Mouse (Mus musculus) testis, postnatal 10 days (tissue): ENCODE measurements around the gene Magee2.
"Not testable (repeated sequence)": the region's sequence is repeated elsewhere in the genome, so short reads cannot be mapped to it uniquely, and the experiment has no call there.

Experiments
- DNase-seq: peaks from one replicate; pipeline ENCODE4 v3.0.0; 2021; ENCODE audit warnings: low spot score

Magee2 gene

DNA sequence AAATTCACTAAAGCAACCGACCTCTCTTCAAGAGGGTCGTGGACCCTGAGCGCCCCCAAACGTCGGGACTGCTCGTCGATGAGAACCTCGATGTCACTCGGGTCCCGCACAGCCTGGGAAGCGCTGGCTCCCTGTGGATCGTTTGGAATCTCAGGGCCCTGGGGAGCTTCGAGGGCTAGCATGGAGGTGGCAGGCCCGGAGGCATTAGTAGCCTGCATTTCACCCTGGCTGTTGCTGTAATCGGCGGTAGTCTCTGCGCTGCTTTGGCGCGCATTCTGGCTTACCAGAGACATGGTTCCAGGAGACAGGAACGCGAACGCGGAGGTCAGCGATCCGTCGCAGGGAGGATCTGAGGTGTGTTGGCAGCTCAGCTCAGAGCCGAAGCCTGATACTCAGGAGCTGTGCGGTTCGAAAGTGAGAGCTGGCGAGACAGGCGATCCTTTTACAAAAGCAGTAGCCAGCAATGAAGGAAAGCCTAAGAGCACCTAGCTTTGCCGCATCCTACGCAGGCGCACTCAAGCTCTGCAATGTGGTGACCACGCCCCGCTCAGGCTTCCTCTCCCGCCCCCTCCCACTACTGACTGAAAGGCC, at the start of gene Magee2:
Magee2 (minus strand) TSS at position 517 of the 591 bp plus-strand sequence.
- DNase-seq = peak; percentile 44

DNA sequence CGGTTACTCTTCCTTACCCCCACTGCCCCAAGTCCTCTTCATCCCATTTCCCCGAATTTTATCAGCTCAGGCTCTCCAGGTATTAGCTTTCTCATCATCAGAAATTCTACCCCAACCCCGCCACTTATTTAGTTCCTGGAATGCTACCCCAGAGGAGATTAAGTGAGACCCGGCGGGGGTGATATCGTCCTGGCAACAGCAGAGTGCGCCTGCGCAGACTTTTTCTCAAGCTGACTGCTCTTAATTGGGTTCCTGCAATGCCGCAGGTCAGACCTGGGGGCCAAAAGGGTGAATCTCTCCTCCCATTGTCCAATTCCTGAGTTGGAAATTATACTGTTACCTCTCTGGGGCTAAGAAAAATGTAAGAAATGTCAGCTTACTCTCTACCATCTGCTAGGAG, 3.5 kb downstream of the Magee2 start:
- no peak for DNase-seq

DNA sequence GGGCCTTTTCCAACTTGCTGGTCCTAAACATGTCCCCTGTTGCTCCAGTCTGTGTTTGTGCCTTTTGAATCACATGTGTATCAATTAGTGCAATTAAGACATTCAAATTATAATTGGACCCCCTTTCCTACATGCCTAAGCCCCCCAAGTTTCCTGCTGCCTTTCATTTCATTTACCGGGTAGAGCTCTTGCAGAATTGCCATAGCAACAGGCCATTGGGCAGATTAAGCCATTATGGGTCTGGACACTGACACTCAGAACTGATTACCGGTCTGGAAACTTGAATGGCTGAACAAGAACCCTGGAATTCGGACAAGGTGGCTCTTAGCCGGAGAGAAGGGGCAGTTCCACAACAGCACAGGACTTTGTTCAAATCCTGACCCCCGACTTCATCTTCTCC, 39.5 kb downstream of the Magee2 start:
- DNase-seq = not testable (repeated sequence)

DNA sequence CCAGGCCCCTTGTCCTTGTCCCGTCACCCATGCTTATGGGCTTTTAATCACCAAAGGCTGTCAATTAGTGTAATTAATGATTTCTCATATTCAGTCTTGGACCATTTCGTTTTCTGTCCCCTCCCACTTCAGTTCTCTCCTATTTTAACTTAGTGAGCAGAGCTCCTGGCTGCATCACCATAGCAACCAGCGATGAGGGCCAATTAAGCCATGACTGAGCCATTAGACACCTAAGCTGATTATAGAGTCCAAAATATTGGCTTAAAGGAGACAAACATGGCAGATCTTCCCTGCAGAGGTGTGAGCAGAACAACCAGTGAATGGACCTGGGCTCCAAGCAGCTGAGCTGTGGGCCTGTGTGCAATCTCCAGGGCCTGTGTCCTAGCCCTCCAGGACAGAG, 40.1 kb downstream of the Magee2 start:
- not testable (repeated sequence) for DNase-seq

DNA sequence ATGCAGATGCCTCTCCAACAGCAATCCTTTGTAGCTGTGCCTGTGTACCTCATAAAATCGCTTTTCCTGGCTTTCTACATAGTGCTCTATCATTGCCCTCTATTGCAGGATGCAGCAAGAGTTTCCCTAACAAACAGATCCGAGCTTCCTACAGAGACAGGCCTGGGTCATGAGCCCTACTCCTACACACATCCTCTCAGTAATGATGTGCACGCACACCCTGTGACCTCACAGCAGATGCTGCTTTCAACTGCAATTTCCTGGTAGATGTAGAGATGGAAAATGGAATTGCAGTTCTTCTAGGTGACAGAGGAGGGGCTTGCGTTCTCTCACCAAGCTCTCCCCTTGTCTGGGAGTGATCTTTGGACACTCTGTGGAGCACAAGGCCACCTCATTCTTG, 43.4 kb downstream of the Magee2 start:
- DNase-seq = not testable (repeated sequence)
